Mouse (Mus musculus) liver, embryonic 18 days (tissue): ENCODE results near the gene Rnf121. TPM values are rescaled to one million over a fixed set of nuclear protein-coding genes. Genes with fewer than 3 reads are reported as not detected.

Experiments used
- polyA plus RNA-seq: library from polyadenylated mRNA; depleted of rRNA; stranded (reverse); fragments of >200 nt; gene quantifications from 2 replicates; pipeline ENCODE4 v1.2.3, GENCODE M21; 2012; rRNA removed

Rnf121 gene
- polyA plus RNA-seq = 17.7 and 20.7 TPM in 2 replicates

DNA sequence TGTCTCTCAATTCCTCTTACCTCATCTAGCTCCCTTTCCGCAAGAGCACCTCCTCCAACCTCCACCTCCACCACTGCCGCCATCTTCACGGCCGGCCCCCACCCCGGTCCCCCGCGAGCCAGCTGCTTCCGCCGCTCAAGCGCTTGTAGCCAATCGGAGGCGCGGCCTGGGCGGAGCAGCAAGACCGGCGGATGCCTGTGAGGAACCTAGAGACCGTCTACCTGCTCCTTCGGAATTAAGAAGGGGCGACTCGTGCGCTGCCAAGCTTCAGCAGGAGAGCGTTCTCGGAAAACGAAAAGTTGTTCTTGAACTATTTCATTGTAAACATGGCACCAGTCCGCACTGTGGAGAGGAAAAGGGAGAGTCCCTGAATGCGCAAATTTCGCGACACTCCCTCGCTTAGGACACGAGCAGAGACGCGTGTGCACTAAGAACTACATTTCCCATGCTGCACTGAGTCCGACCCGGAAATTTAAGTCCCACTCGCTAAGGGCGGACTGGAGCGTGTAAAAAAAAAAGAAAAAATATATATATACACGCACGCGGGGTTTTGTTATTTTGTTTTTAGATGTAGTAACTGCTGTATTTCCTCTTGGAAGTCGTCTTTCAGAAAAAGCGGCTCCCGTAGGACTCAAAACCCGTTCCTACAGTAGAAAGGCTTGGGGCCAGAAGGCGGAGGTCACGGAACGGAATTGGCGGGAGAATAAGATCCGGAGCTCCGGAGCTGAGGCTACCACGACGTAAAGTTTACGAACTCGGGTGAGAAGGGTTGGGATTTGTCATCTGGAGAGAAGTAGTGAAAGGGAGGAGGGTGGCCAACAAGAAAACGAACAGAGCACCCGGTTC lies at the start of gene Rnf121, which contains the start of the genes Xndc1 and Xntrpc:
Rnf121 (minus strand) TSS at position 424 of the 846 bp plus-strand sequence.
Xndc1 (plus strand) TSS at position 466 of the 846 bp plus-strand sequence.
Xntrpc (plus strand) TSS at position 668 of the 846 bp plus-strand sequence.

DNA sequence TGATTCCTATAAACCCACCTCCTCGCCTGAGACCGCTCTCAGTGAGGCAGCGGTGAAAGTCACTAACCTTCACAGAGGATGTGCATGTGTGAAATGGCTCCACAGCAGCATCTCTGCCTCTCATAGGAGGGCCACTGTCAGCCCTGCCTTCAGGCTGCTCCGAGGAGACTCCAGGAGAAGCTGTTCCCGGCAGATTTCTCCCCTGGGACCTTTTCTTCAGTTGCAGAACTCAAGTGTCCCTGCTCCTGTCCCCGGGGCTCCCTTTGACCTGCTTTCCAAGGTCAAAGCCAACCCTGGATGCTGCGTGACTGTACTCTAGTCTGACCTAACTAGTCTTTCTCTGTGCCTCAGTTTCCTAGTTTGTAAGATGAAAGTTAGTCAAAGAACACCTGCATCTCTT lies 43.9 kb upstream of the Rnf121 start, which contains the start of gene Art5:
Art5 (minus strand) TSS at position 319 of the 400 bp plus-strand sequence.

DNA sequence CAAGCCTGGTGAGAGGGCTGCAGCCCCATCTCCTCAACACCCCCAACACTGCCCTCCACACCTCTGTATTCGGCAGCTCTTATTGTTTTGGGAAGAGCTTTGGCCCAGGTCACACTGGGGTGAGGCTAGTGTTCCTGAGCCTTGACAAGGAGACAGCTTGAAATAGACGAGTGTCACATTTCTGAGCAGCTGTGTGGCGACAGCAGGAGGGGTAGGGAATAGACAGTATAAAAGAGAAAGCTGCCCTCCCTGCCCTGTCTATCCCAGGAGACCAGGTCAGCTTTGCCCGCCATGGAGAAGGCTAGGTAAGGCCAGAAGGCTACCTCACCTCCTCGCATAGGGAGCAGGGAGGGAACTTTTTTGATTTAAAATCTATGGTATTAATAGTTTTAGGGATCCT lies 36.2 kb upstream of the Rnf121 start, which contains the start of gene Art1:
Art1 (plus strand) TSS at position 257 of the 400 bp plus-strand sequence.

DNA sequence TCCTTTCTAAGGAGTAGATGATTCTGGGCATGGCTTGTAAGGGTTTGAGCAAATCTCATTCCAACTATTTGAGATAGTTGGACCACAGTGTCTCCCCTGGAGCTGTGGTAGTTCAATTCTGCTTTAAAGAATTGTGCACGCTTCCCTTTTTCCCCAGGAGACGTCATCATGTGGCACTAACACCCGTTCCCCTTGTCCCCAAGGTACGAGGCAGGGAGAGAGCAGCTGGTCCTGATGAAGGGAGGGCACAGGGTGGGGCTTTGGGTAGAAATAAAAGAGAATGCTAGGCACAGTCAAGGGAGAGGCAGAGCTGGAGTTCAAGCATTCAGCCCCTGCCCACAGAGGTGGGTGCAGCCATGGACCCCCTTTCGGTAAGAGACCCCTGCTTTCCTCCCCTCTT lies 17.5 kb upstream of the Rnf121 start, which contains the start of gene Trpc2:
Trpc2 (plus strand) TSS at position 301 of the 400 bp plus-strand sequence.

DNA sequence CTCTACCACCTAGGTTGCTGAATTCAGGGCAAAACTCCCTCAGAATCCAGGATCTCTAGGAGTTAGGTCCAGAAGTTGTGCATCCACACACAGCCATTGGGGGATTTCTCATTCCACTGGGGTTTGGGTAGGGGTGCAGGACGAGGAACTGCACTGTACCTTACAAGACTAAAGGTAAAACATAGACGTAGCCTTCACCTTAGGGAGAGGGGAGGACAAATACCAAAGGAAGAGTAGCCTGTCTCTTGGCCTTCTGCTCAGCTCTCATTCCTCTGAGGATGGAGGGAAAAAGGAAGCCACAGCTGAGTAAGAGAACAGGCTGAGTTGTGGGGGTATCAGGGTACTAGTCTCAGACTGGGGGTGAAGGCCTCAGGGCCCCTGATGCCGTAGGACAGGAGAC lies 46.7 kb downstream of the Rnf121 start, which contains the start of gene Il18bp:
Il18bp (minus strand) TSS at position 101 of the 400 bp plus-strand sequence.

Other genes starting within 250 kb of the Rnf121 start
- not detected in 2 replicates for gene Phox2a, start 247.2 kb downstream of the Rnf121 start, polyA plus RNA-seq
- 8.9 and 10.5 TPM in 2 replicates for gene Inppl1, start 227.2 kb downstream of the Rnf121 start, polyA plus RNA-seq
- 16.4 and 18.0 TPM in 2 replicates for gene Folr2, start 208.3 kb downstream of the Rnf121 start, polyA plus RNA-seq
- gene Anapc15, start 201.8 kb downstream of the Rnf121 start, polyA plus RNA-seq = 30.0 TPM in 2 replicates
- 0.36 and 0.81 TPM in 2 replicates for gene Folr1, start 194.7 kb downstream of the Rnf121 start, polyA plus RNA-seq
- gene Lamtor1, start 159.6 kb downstream of the Rnf121 start, polyA plus RNA-seq = 62.9 and 68.3 TPM in 2 replicates
- 0.07 TPM in 2 replicates for gene Tomt, start 159.1 kb downstream of the Rnf121 start, polyA plus RNA-seq
- 3.7 and 4.5 TPM in 2 replicates for gene Lrrc51, start 131.6 kb downstream of the Rnf121 start, polyA plus RNA-seq
- gene Numa1, start 131.4 kb downstream of the Rnf121 start, polyA plus RNA-seq = 17.2 and 21.1 TPM in 2 replicates
- 31.9 and 35.6 TPM in 2 replicates for gene Il18bp, start 46.8 kb downstream of the Rnf121 start, polyA plus RNA-seq
- gene Xndc1, start within 50 bp of the Rnf121 start, polyA plus RNA-seq = 8.8 and 12.2 TPM in 2 replicates
- 1.00 and 1.0 TPM in 2 replicates for gene Xntrpc, start 244 bp upstream of the Rnf121 start, polyA plus RNA-seq
- gene Trpc2, start 17.6 kb upstream of the Rnf121 start, polyA plus RNA-seq = 0.10 TPM in 1 of 2 replicates, not detected in the other
- gene Art1, start 36.3 kb upstream of the Rnf121 start, polyA plus RNA-seq = 0.02 and 0.07 TPM in 2 replicates
- 0.02 and 0.10 TPM in 2 replicates for gene Art5, start 44.0 kb upstream of the Rnf121 start, polyA plus RNA-seq
- 0.01 TPM in 1 of 2 replicates, not detected in the other for gene Chrna10, start 51.4 kb upstream of the Rnf121 start, polyA plus RNA-seq
- gene Nup98, start 144.7 kb upstream of the Rnf121 start, polyA plus RNA-seq = 5.9 and 6.5 TPM in 2 replicates
- gene Pgap2, start 144.7 kb upstream of the Rnf121 start, polyA plus RNA-seq = 19.6 and 20.5 TPM in 2 replicates
- 30.6 and 31.5 TPM in 2 replicates for gene Rhog, start 190.6 kb upstream of the Rnf121 start, polyA plus RNA-seq
- 10.8 and 12.6 TPM in 2 replicates for gene Stim1, start 202.3 kb upstream of the Rnf121 start, polyA plus RNA-seq